Mouse (Mus musculus) adrenal gland, adult 18-20 months (tissue): ENCODE data around the gene G3bp2. TPM values are rescaled to one million over a fixed set of nuclear protein-coding genes. Genes with fewer than 3 reads are reported as not detected.

Experiments
- DNase-seq, 2 experiments: peaks; one replicate each; pipeline ENCODE4 v3.0.0; 2021 to 2022; ENCODE audit warnings: low spot score in 2 of 2
- total RNA-seq, 2 experiments: library from RNA; stranded (reverse); gene quantifications; 1 replicate in 1 of 2; 2 replicates in 1 of 2; pipeline ENCODE4 v1.2.3; 2021

Gene G3bp2
- total RNA-seq, 2 experiments from 2014 or later, result 117 to 135 TPM

- DNase-seq, result no peak
These were observed 18.1 kb upstream of the G3bp2 start for GRCm38 (mm10) chr5:92101601-92102000.

GRCm38 (mm10) chr5:92098351-92099109 is 15.0 kb upstream of the G3bp2 start:
- no peak for DNase-seq

- DNase-seq, result no peak
These were observed 14.3 kb upstream of the G3bp2 start for GRCm38 (mm10) chr5:92097779-92098178.

- DNase-seq, result no peak
These were observed 13.3 kb upstream of the G3bp2 start for GRCm38 (mm10) chr5:92096786-92097185.

DNA sequence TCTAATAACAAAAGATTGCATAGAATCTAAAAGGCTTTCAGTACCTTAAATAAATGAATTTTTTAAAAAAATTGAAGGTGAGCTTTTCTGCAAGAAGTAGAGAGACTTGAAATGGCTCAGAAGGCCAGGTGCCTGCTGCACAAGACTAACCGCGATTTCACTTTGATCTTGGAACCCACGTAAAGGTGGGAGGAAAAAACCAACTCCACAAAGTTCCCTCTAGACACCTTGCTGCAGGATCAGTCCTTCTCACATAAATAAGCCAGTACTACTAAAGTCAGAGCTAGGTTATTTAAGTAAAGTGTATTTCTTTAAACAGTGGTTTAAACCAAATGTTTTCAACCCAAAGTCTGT is 10.5 kb upstream of the G3bp2 start:
- DNase-seq, result no peak

DNA sequence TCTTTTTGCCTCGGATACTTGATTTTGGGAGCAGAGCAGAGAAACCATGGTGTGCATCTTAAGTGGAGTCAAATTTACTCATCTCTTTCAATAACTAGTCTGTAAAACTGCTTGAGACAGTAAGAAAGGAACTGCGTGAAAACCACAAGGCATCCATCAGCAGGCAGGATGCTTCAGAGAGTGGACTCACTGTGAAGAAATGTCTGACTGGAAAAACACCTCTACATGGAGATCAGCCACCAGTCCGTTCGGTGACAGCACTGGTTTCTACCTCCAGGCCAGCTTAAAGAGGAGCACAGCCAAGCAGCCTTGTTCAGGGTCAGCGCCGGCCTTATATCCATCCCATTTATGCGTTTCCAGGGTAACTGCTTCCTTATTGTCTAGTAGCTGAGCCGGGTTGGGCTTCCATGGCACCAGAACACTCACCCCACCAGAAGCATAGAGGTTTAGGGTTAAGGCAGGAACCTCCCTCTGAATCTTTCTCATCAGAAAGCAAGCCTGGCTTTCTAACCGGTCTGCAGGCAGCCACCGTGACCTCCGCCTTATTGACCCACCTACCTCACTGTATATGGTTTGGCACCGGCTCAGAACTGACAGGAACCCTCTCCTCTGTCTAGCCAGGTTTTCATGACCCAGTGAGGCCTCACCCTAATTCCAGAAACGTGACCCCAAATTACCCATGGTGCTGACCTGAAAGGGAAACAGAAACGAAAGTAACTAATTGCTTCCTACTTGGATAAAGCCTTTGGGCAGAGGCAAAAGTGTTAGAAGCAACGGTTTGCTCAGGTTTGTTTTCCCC is 9.9 kb upstream of the G3bp2 start:
- DNase-seq, result no peak

DNA sequence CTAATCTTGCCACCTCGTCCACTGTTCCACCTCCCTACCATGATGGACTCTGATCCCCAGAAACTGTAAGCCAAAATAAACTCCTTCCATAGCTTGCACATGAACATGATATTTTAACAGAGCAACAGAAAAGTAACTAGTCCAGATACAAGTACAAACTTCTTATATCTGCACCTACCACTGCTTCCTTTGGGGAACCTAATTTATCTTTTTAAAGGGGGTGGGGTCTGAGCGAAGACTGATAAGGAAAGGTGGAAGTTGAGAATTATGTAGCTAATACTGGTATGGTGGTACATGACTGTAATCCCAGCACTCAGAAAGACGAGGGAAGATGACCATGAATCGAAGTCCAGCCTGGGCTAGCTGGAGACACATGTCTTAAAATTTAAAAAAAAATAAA is 4.0 kb upstream of the G3bp2 start:
- no peak for DNase-seq

DNA sequence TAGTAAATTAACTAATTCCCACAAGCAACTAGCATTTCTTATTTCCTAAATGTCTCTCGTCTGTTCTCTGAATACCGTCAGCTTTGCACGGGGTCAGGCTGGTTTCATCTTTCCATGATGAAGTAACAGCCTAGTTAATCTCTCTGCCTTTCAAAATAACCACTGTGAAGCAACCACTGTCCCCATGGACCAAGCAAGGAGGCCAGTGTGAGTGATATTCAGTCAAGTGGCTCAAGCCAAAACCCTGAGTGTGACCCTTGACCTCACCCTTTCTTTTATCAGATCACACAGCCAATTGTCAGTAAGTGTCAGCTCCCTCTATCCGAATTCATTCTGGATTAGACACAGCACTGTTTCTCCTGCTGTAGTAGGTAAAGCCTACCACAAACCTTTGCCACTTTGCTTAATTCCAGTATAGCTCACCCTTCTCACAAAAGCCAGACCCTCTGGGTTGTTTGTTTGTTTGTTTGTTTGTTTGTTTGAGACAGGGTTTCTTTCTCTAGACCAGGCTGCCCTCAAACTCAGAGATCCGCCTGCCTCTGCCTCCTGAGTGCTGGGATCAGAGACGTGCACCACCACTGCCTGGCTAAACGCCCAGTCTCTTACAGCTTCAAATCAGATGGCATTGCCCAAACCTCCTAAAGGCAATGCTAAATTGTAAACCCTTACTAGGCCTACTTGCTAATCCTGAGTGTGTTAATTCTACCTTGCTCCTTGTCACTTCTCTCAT is 2.5 kb upstream of the G3bp2 start:
- DNase-seq, result no peak

GRCm38 (mm10) chr5:92085246-92085645 is 1.7 kb upstream of the G3bp2 start:
- no peak for DNase-seq

DNA sequence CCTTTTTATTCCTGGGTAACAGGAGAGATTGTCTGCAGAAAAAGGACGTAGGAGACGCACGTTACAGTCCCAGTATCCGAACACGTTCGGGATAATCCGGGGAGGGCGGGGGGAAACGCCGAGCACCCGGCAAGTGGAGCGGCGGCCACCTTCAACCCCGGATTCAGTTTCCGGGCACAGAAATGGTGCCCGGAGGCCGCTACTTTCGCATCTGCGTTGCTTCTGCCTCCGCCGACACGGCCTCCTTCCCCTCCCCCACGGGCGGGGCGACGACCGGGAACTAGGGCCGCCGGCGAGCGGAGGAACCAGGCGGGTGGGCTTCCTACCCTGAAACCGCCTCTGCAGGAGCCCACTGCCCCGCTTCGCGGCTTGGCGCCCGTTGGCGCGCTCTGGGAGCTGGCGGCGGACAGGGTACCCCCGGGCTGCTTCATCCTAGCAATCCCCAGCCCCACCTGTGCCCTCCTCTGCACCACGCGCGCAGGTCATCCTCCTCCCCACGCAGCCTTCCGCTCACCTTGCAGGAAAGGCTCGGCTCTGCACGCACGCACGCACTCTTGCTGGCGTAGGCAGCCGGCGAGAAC is 608 bp downstream of the G3bp2 start:
- peak; percentile 71 to 73 for DNase-seq

GRCm38 (mm10) chr5:92081326-92081725 is 2.2 kb downstream of the G3bp2 start:
- DNase-seq, result no peak

DNA sequence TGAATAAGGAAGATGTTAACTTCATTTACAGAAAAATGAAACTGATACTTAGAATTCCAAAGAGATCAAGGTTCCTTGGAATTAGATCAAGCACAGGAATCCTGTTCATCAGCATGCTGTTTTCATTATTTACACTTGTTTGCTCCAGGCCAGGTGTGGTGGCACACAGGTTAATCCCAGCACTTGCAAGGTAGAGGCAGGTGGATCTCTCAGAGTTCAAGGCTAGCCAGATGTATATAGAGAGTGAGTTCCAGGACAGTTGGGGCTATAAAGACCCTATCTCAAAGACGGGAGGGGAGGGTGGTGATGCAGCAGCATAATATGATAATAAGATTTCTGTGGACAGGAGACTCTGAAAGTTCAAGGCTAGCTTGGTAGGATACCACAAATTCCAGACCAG is 3.1 kb downstream of the G3bp2 start:
- DNase-seq, result no peak

GRCm38 (mm10) chr5:92079304-92079703 is 4.2 kb downstream of the G3bp2 start:
- DNase-seq, result no peak

DNA sequence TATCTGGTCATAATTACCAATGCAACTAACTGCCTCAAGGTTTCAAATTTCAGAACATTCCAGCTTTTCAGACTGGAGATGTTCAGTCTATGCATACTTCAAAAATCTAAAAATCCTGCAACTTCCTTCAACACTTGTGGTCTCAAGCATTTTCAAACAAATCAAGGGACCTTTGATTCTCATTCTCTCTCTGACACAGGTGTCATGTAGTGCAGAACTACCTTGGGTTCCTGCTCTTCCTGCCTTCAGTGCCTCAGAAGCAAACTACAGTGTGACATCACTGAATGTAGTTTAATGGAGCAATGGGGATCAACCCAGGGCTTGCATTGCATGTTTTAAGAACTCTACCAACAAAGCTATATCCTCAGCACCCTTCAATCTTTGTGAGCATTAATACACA is 4.8 kb downstream of the G3bp2 start:
- no peak for DNase-seq

GRCm38 (mm10) chr5:92076273-92076672 is 7.2 kb downstream of the G3bp2 start:
- DNase-seq, result no peak

DNA sequence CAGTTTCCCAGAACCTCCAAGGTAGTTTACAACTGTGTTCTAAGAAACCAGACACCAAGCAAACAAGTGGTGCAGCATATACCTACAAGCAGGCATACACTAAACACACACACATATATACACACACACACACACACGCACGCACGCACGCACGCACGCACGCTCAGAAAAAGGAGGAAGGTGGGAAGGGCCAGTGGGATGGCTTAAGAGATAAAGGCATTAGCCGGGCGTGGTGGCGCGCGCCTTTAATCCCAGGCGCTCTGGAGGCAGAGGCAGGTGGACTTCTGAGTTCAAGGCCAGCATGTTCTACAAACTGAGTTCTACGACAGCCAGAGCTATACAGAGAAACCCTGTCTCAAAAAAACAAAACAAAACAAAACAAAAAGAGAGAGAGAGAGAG is 9.5 kb downstream of the G3bp2 start:
- DNase-seq, result no peak

GRCm38 (mm10) chr5:92063192-92063591 is 20.3 kb downstream of the G3bp2 start:
- DNase-seq, result no peak

DNA sequence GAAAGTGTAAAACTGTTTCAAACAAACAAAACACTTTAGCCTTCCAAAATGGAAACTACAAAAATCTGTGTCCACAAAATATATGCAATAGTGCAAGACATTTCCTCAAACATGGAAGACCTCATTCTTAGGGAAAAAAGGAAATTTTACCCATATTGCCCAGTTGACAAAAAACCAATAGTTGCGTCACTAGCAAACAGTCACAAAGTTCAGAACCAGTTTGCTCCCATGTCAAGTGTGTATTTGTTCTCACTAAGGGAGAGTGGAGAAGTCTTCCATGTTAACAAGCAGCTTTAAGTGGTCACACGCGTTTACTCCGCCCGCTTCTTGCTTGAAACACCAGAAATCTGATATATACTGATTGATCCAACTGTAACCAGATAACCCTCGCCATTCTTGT is 30.7 kb downstream of the G3bp2 start:
- DNase-seq, result no peak

DNA sequence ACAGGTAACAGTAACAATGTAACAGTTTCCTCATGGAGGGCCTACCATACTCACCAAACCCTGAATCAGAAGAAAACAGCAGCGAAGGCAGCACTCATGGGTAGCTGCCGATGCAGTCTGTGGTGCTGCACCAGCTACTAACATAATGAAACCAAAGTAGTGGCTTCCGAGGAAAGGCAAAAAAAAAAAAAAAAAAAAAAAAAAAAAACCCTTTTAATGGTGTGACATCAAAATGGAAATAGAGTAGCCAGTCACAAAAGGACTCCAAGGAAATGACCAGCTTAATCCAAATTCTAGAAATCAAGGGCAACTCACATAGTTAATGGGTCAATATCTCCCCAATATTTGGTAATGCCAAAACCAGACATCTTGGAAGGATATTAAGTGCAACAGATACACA is 33.1 kb downstream of the G3bp2 start:
- DNase-seq, result no peak

- DNase-seq, result no peak
These were observed 39.7 kb downstream of the G3bp2 start, which contains the start of gene Cdkl2 for GRCm38 (mm10) chr5:92043783-92044182. Gene Cdkl2, minus strand, starts transcription at chr5:92043883.
